Comparison of ENCODE assay signal across 1 mouse cellular context in genomic region chr9:71173533-71173932, GRCm38 (mm10).
TF ChIP-seq lines count a peak whose summit lies in the region.

No protein-coding gene starts in this region.

TF ChIP-seq in MEL, 35 proteins besides CTCF, POLR2A, EP300 and RAD21 (continued from another document):
- TF ChIP-seq USF1 (IDR thresholded peaks at IDR 0.05; ENCODE audit: low read depth, low read length) = no peak
- no peak for TF ChIP-seq CHD2 (IDR thresholded peaks at IDR 0.05; ENCODE audit: low read length)
- TF ChIP-seq POLR2AphosphoS5 (IDR thresholded peaks at IDR 0.05; ENCODE audit: borderline replicate concordance, low read depth, low read length) = no peak
- no peak for TF ChIP-seq TCF12 (IDR thresholded peaks at IDR 0.05; ENCODE audit: low read depth, low read length)
- TF ChIP-seq MYC (IDR thresholded peaks at IDR 0.05; ENCODE audit: low read depth, low read length) = no peak
- no peak for TF ChIP-seq UBTF (IDR thresholded peaks at IDR 0.05; ENCODE audit: borderline replicate concordance, insufficient read depth, low read depth, low read length)
- no peak for TF ChIP-seq CHD1 (IDR thresholded peaks at IDR 0.05; ENCODE audit: low read depth, low read length)
- TF ChIP-seq ZC3H11A (IDR thresholded peaks at IDR 0.05; ENCODE audit: low read depth, low read length) = no peak
- no peak for TF ChIP-seq HCFC1 (IDR thresholded peaks at IDR 0.05; ENCODE audit: low read depth, low read length)
- TF ChIP-seq MXI1 (IDR thresholded peaks at IDR 0.05; ENCODE audit: low read depth, low read length) = no peak
- TF ChIP-seq MAZ (IDR thresholded peaks at IDR 0.05; ENCODE audit: low read depth, low read length) = no peak
- TF ChIP-seq RCOR1 (IDR thresholded peaks at IDR 0.05; ENCODE audit: low read depth, low read length) = no peak
